Mouse (Mus musculus): ENCODE results near the gene BC003965. TPM values are rescaled to one million over a fixed set of nuclear protein-coding genes. Genes with fewer than 3 reads are reported as not detected.

Gene BC003965
- polyA plus RNA-seq, 1 experiment from 2014 or later, result 35.4 TPM

- 93% methylated on average over 4 of the region's 4 CpGs for WGBS
- H3K27ac ChIP-seq (ENCODE audit: low read depth, low read length), result no peak overlapping the region
- H3K4me3 ChIP-seq (ENCODE audit: low read depth, low read length), result no peak overlapping the region
- H3K4me2 ChIP-seq (ENCODE audit: low read depth, low read length, severe bottlenecking), result no peak overlapping the region
- no peaks in the 10 kb centered on the region for H3K27me3 ChIP-seq (ENCODE audit: control insufficient read depth, insufficient read depth, low read length)
- H3K4me1 ChIP-seq (replicated peaks; ENCODE audit: control insufficient read depth, insufficient read depth, low read length), result no peaks in the 10 kb centered on the region
- H3K9me3 ChIP-seq (ENCODE audit: control insufficient read depth, low read length), result no peaks in the 10 kb centered on the region
- no peak for ATAC-seq (replicated peaks; ENCODE audit: low FRiP score)
- no peak overlapping the region for H3K9ac ChIP-seq (ENCODE audit: low read length)
- no peak for DNase-seq (ENCODE audit: low spot score)
- H3K36me3 ChIP-seq (ENCODE audit: control insufficient read depth, insufficient read depth, low read length), result peaks cover 5% of the 10 kb centered on the region
Measured at GRCm38 (mm10) chr17:25202401-25202800, 18.0 kb downstream of the BC003965 start.

- H3K36me3 ChIP-seq (ENCODE audit: control insufficient read depth, insufficient read depth, low read length), result no peaks in the 10 kb centered on the region; the same call in 1 of the 2 replicates
- H3K9ac ChIP-seq (ENCODE audit: low read length), result no peak overlapping the region
- DNase-seq (ENCODE audit: low spot score), result no peak
- H3K27me3 ChIP-seq (ENCODE audit: control insufficient read depth, insufficient read depth, low read length), result no peaks in the 10 kb centered on the region
- no peaks in the 10 kb centered on the region for H3K9me3 ChIP-seq (ENCODE audit: control insufficient read depth, low read length)
- no peak overlapping the region for H3K4me2 ChIP-seq (ENCODE audit: low read depth, low read length, severe bottlenecking)
- no peak overlapping the region for H3K4me3 ChIP-seq (ENCODE audit: low read depth, low read length)
- ATAC-seq (replicated peaks; ENCODE audit: low FRiP score), result no peak
- H3K27ac ChIP-seq (ENCODE audit: low read depth, low read length), result no peak overlapping the region
- no peaks in the 10 kb centered on the region for H3K4me1 ChIP-seq (replicated peaks; ENCODE audit: control insufficient read depth, insufficient read depth, low read length)
- WGBS, result 90% methylated on average over 4 of the region's 4 CpGs
Measured at GRCm38 (mm10) chr17:25210006-25210405, 25.7 kb downstream of the BC003965 start.

- no peak for ATAC-seq (replicated peaks; ENCODE audit: low FRiP score)
- no peak overlapping the region for H3K27ac ChIP-seq (ENCODE audit: low read depth, low read length)
- no peaks in the 10 kb centered on the region; the same call in 1 of the 2 replicates for H3K36me3 ChIP-seq (ENCODE audit: control insufficient read depth, insufficient read depth, low read length)
- no peak overlapping the region for H3K4me3 ChIP-seq (ENCODE audit: low read depth, low read length)
- H3K9me3 ChIP-seq (ENCODE audit: control insufficient read depth, low read length), result no peaks in the 10 kb centered on the region
- no peaks in the 10 kb centered on the region for H3K4me1 ChIP-seq (replicated peaks; ENCODE audit: control insufficient read depth, insufficient read depth, low read length)
- no peak overlapping the region for H3K9ac ChIP-seq (ENCODE audit: low read length)
- WGBS, result 92% methylated on average over 15 of the region's 15 CpGs
- no peak overlapping the region for H3K4me2 ChIP-seq (ENCODE audit: low read depth, low read length, severe bottlenecking)
- DNase-seq (ENCODE audit: low spot score), result no peak
- H3K27me3 ChIP-seq (ENCODE audit: control insufficient read depth, insufficient read depth, low read length), result no peaks in the 10 kb centered on the region
Measured at GRCm38 (mm10) chr17:25210680-25211466, 26.5 kb downstream of the BC003965 start.

GRCm38 (mm10) chr17:25211705-25212104 lies 27.4 kb downstream of the BC003965 start:
- no peaks in the 10 kb centered on the region; the same call in 1 of the 2 replicates for H3K36me3 ChIP-seq (ENCODE audit: control insufficient read depth, insufficient read depth, low read length)
- H3K4me3 ChIP-seq (ENCODE audit: low read depth, low read length), result no peak overlapping the region
- H3K27ac ChIP-seq (ENCODE audit: low read depth, low read length), result no peak overlapping the region
- no peak overlapping the region for H3K9ac ChIP-seq (ENCODE audit: low read length)
- WGBS, result 93% methylated on average over 4 of the region's 4 CpGs
- no peaks in the 10 kb centered on the region for H3K9me3 ChIP-seq (ENCODE audit: control insufficient read depth, low read length)
- no peak for ATAC-seq (replicated peaks; ENCODE audit: low FRiP score)
- H3K4me1 ChIP-seq (replicated peaks; ENCODE audit: control insufficient read depth, insufficient read depth, low read length), result no peaks in the 10 kb centered on the region
- H3K27me3 ChIP-seq (ENCODE audit: control insufficient read depth, insufficient read depth, low read length), result no peaks in the 10 kb centered on the region
- DNase-seq (ENCODE audit: low spot score), result no peak
- H3K4me2 ChIP-seq (ENCODE audit: low read depth, low read length, severe bottlenecking), result no peak overlapping the region

- no peak overlapping the region for H3K4me3 ChIP-seq (ENCODE audit: low read depth, low read length)
- DNase-seq (ENCODE audit: low spot score), result no peak
- no peak for ATAC-seq (replicated peaks; ENCODE audit: low FRiP score)
- no peak overlapping the region for H3K27ac ChIP-seq (ENCODE audit: low read depth, low read length)
- H3K9ac ChIP-seq (ENCODE audit: low read length), result no peak overlapping the region
- no peaks in the 10 kb centered on the region for H3K4me1 ChIP-seq (replicated peaks; ENCODE audit: control insufficient read depth, insufficient read depth, low read length)
- H3K27me3 ChIP-seq (ENCODE audit: control insufficient read depth, insufficient read depth, low read length), result no peaks in the 10 kb centered on the region
- H3K9me3 ChIP-seq (ENCODE audit: control insufficient read depth, low read length), result no peaks in the 10 kb centered on the region
- H3K36me3 ChIP-seq (ENCODE audit: control insufficient read depth, insufficient read depth, low read length), result no peaks in the 10 kb centered on the region
- H3K4me2 ChIP-seq (ENCODE audit: low read depth, low read length, severe bottlenecking), result no peak overlapping the region
- 87% methylated on average over 3 of the region's 3 CpGs for WGBS
Measured at GRCm38 (mm10) chr17:25215431-25215830, 31.1 kb downstream of the BC003965 start.

GRCm38 (mm10) chr17:25218967-25219366 lies 34.6 kb downstream of the BC003965 start:
- Histone ChIP-seq H3K36me3 (ENCODE audit: control insufficient read depth, insufficient read depth, low read length) (no peaks in the 10 kb centered on the region), H3K27ac (ENCODE audit: low read depth, low read length) (no peak overlapping the region), H3K4me2 (ENCODE audit: low read depth, low read length, severe bottlenecking) (no peak overlapping the region), H3K4me3 (ENCODE audit: low read depth, low read length) (no peak overlapping the region), H3K9me3 (ENCODE audit: control insufficient read depth, low read length) (no peaks in the 10 kb centered on the region), H3K4me1 (replicated peaks; ENCODE audit: control insufficient read depth, insufficient read depth, low read length) (peaks cover 6% of the 10 kb centered on the region; the same call in 1 of the 2 replicates), H3K9ac (ENCODE audit: low read length) (no peak overlapping the region), H3K27me3 (ENCODE audit: control insufficient read depth, insufficient read depth, low read length) (no peaks in the 10 kb centered on the region)
- DNase-seq (ENCODE audit: low spot score) (no peak), ATAC-seq (replicated peaks; ENCODE audit: low FRiP score) (no peak)
- 91% methylated on average over 9 of the region's 9 CpGs for WGBS

- 92% methylated on average over 15 of the region's 15 CpGs for WGBS
- no peaks in the 10 kb centered on the region for H3K27me3 ChIP-seq (ENCODE audit: control insufficient read depth, insufficient read depth, low read length)
- no peak overlapping the region for H3K4me2 ChIP-seq (ENCODE audit: low read depth, low read length, severe bottlenecking)
- no peaks in the 10 kb centered on the region for H3K36me3 ChIP-seq (ENCODE audit: control insufficient read depth, insufficient read depth, low read length)
- peaks cover 6% of the 10 kb centered on the region; the same call in 1 of the 2 replicates for H3K4me1 ChIP-seq (replicated peaks; ENCODE audit: control insufficient read depth, insufficient read depth, low read length)
- ATAC-seq (replicated peaks; ENCODE audit: low FRiP score) (no peak), DNase-seq (ENCODE audit: low spot score) (no peak)
- no peak overlapping the region for H3K9ac ChIP-seq (ENCODE audit: low read length)
- H3K27ac ChIP-seq (ENCODE audit: low read depth, low read length), result no peak overlapping the region
- H3K4me3 ChIP-seq (ENCODE audit: low read depth, low read length), result no peak overlapping the region
- no peaks in the 10 kb centered on the region for H3K9me3 ChIP-seq (ENCODE audit: control insufficient read depth, low read length)
Measured at GRCm38 (mm10) chr17:25219492-25220295, 35.3 kb downstream of the BC003965 start.

GRCm38 (mm10) chr17:25220746-25221145 lies 36.4 kb downstream of the BC003965 start:
- DNase-seq (ENCODE audit: low spot score) (no peak), ATAC-seq (replicated peaks; ENCODE audit: low FRiP score) (no peak)
- H3K4me1 ChIP-seq (replicated peaks; ENCODE audit: control insufficient read depth, insufficient read depth, low read length), result peaks cover 6% of the 10 kb centered on the region; the same call in 1 of the 2 replicates
- H3K27me3 ChIP-seq (ENCODE audit: control insufficient read depth, insufficient read depth, low read length), result no peaks in the 10 kb centered on the region
- no peaks in the 10 kb centered on the region for H3K9me3 ChIP-seq (ENCODE audit: control insufficient read depth, low read length)
- WGBS, result 89% methylated on average over 1 of the region's 1 CpGs
- H3K36me3 ChIP-seq (ENCODE audit: control insufficient read depth, insufficient read depth, low read length), result no peaks in the 10 kb centered on the region
- no peak overlapping the region for H3K4me3 ChIP-seq (ENCODE audit: low read depth, low read length)
- no peak overlapping the region for H3K9ac ChIP-seq (ENCODE audit: low read length)
- H3K27ac ChIP-seq (ENCODE audit: low read depth, low read length), result no peak overlapping the region
- H3K4me2 ChIP-seq (ENCODE audit: low read depth, low read length, severe bottlenecking), result no peak overlapping the region
